Mouse (Mus musculus) heart, embryonic 12.5 days (tissue): ENCODE data around the gene Vmn1r131. TPM values are rescaled to one million over a fixed set of nuclear protein-coding genes. Genes with fewer than 3 reads are reported as not detected.
"Not testable (repeated sequence)": the region's sequence is repeated elsewhere in the genome, so short reads cannot be mapped to it uniquely, and the experiment has no call there.

Experiments used
- ATAC-seq: fragments of 200-750 bp; cut with Nextera tagmentation; 2 replicates; pipeline ENCODE4 v1.8.0; 2017; ENCODE audit warnings: moderate TSS enrichment, moderate library complexity; ENCODE audit not compliant: insufficient number of reproducible peaks, low FRiP score
- H3K27ac ChIP-seq: fragments of 300-500 bp; sonication (generic); 2 replicates; pipeline ENCODE4 v1.5.1; 2016; ENCODE audit warnings: mild to moderate bottlenecking, moderate library complexity; ENCODE audit not compliant: poor library complexity, severe bottlenecking
- H3K27me3 ChIP-seq: fragments of 300-500 bp; sonication (generic); replicated peaks from 2 replicates; pipeline ENCODE4 v1.6.1; 2016; ENCODE audit warnings: mild to moderate bottlenecking, moderate library complexity
- H3K36me3 ChIP-seq: fragments of 300-500 bp; sonication (generic); 2 replicates; pipeline ENCODE4 v1.6.1; 2016; ENCODE audit warnings: mild to moderate bottlenecking, moderate library complexity
- H3K4me1 ChIP-seq: fragments of 300-500 bp; sonication (generic); replicated peaks from 2 replicates; pipeline ENCODE4 v1.6.1; 2016; ENCODE audit warnings: mild to moderate bottlenecking
- H3K4me2 ChIP-seq: fragments of 300-500 bp; sonication (generic); 2 replicates; pipeline ENCODE4 v1.6.1; 2016; ENCODE audit warnings: mild to moderate bottlenecking, moderate library complexity
- H3K4me3 ChIP-seq: fragments of 300-500 bp; sonication (generic); 2 replicates; pipeline ENCODE4 v1.5.1; 2016; ENCODE audit warnings: mild to moderate bottlenecking
- H3K9ac ChIP-seq: fragments of 300-500 bp; sonication (generic); 2 replicates; pipeline ENCODE4 v1.6.1; 2016; ENCODE audit warnings: mild to moderate bottlenecking, moderate library complexity
- H3K9me3 ChIP-seq: fragments of 300-500 bp; sonication (generic); replicated peaks from 2 replicates; pipeline ENCODE4 v1.6.1; 2016; ENCODE audit warnings: mild to moderate bottlenecking, moderate library complexity
- WGBS: fragments of 180-500 bp; shearing (Covaris S2); methylation state at CpG from one replicate; pipeline ENCODE4 v1.1.7; 2016; 5-methylcytosine and 5-hydroxymethylcytosine counted together
- polyA plus RNA-seq: library from polyadenylated mRNA; unstranded; fragments of >200 nt; fragmentation: Nextera tagmentation; extraction: Ambion mirVana; gene quantifications from 2 replicates; pipeline ENCODE4 v1.2.1, GENCODE M21; 2016

Vmn1r131 gene
- polyA plus RNA-seq: not detected in 2 replicates

DNA sequence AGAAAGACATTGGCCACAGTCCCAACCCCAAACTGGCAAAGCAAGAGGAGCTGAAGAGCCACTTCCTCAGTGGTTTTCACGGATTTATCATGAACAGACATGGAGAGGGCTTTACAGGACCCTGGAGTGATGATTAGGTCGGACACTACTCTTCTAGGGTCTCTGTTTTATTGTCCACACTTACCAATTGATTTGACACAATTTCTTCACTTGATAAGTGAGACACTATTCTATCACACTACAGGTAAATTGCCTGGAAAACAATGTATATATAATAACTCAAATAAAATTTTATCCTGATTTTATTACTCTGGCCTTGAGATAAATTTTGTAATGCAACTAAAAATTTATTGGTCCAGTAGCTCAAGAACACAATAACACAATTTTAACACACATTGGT lies at the start of gene Vmn1r131:
Vmn1r131 (minus strand) TSS at position 101 of the 400 bp plus-strand sequence.
- not testable (repeated sequence) for H3K4me2 ChIP-seq, H3K4me3 ChIP-seq, ATAC-seq, H3K9ac ChIP-seq, H3K27ac ChIP-seq, H3K27me3 ChIP-seq, H3K9me3 ChIP-seq, H3K4me1 ChIP-seq, H3K36me3 ChIP-seq
- no CpG with 5 or more reads among the region's 2 CpGs for WGBS

DNA sequence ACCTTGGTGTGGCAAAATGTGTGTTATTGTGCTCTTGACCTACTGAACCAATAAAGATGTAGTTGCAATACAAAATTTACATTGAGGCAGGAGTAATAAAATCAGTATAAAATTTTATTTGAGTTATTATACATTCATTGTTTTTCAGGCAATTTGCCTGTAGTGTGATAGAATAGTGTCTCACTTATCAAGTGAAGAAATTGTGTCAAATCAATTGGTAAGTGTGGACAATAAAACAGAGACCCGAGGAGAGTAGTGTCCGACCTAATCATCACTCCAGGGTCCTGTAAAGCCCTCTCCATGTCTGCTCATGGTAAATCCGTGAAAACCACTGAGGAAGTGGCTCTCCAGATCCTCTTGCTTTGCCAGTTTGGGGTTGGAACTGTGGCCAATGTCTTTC lies 34.4 kb downstream of the Vmn1r131 start, which contains the start of gene Vmn1r130:
Vmn1r130 (plus strand) TSS at position 301 of the 400 bp plus-strand sequence.
- not testable (repeated sequence) for H3K27me3 ChIP-seq, H3K4me1 ChIP-seq, ATAC-seq, H3K9ac ChIP-seq, H3K9me3 ChIP-seq, H3K4me3 ChIP-seq, H3K27ac ChIP-seq, H3K36me3 ChIP-seq, H3K4me2 ChIP-seq
- no CpG with 5 or more reads among the region's 3 CpGs for WGBS

Other genes starting within 250 kb of the Vmn1r131 start
- not detected in 2 replicates for gene Vmn1r126, start 244.6 kb downstream of the Vmn1r131 start, polyA plus RNA-seq
- gene Vmn1r127, start 226.2 kb downstream of the Vmn1r131 start, polyA plus RNA-seq: not detected in 2 replicates
- not detected in 2 replicates for gene Vmn1r128, start 196.7 kb downstream of the Vmn1r131 start, polyA plus RNA-seq
- not detected in 2 replicates for gene Vmn1r129, start 184.8 kb downstream of the Vmn1r131 start, polyA plus RNA-seq
- gene Gm6882, start 113.3 kb downstream of the Vmn1r131 start, polyA plus RNA-seq: not detected in 2 replicates
- not detected in 2 replicates for gene Vmn1r130, start 34.3 kb downstream of the Vmn1r131 start, polyA plus RNA-seq
- gene Vmn1r132, start 68.0 kb upstream of the Vmn1r131 start, polyA plus RNA-seq: not detected in 2 replicates
- not detected in 2 replicates for gene Gm4175, start 215.4 kb upstream of the Vmn1r131 start, polyA plus RNA-seq